Mouse (Mus musculus): ENCODE data around the gene Gpr18. TPM values are rescaled to one million over a fixed set of nuclear protein-coding genes. Genes with fewer than 3 reads are reported as not detected.

Gpr18 gene
- polyA plus RNA-seq, 1 experiment, result 6.5 TPM

DNA sequence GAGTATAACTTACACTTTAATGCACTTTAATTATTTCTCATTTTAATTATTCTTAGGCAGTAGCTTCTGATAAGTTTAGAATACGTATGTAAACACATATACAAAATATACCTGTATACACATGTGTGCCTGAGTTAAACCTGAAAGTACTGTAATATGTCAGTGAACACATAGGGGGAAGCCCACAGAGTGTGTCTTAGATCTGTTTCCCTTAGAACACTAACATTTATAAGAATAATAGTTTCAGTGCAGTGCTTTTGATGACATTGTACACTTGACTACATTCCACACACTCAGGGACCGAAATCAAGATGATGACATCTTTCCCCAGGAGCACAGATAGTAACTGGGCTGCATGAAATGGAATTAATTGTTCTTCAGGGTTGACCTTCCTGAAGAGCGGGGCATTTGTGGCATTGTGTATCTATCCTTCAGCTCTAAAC is 44.0 kb upstream of the Gpr18 start:
- Histone ChIP-seq H3K4me3 (ENCODE audit: insufficient read depth, low read length) (no peak overlapping the region), H3K27ac (ENCODE audit: insufficient read depth, low read depth, low read length) (peak overlapping the region; percentile 65), H3K4me1 (ENCODE audit: control insufficient read depth, insufficient read depth, low read length) (peaks cover 58% of the 10 kb centered on the region)
- TF ChIP-seq CTCF (IDR thresholded peaks at IDR 0.05; ENCODE audit: low read depth, low read length) (no peak), POLR2A (IDR thresholded peaks at IDR 0.05; ENCODE audit: borderline replicate concordance, low read depth, low read length) (no peak)

GRCm38 (mm10) chr14:121958751-121959537 is 43.4 kb upstream of the Gpr18 start:
- Histone ChIP-seq H3K27ac (ENCODE audit: insufficient read depth, low read depth, low read length) (peak overlapping the region; percentile 65), H3K4me3 (ENCODE audit: insufficient read depth, low read length) (no peak overlapping the region), H3K4me1 (ENCODE audit: control insufficient read depth, insufficient read depth, low read length) (peaks cover 58% of the 10 kb centered on the region)
- TF ChIP-seq POLR2A (IDR thresholded peaks at IDR 0.05; ENCODE audit: borderline replicate concordance, low read depth, low read length), result no peak
- TF ChIP-seq CTCF (IDR thresholded peaks at IDR 0.05; ENCODE audit: low read depth, low read length), result no peak

DNA sequence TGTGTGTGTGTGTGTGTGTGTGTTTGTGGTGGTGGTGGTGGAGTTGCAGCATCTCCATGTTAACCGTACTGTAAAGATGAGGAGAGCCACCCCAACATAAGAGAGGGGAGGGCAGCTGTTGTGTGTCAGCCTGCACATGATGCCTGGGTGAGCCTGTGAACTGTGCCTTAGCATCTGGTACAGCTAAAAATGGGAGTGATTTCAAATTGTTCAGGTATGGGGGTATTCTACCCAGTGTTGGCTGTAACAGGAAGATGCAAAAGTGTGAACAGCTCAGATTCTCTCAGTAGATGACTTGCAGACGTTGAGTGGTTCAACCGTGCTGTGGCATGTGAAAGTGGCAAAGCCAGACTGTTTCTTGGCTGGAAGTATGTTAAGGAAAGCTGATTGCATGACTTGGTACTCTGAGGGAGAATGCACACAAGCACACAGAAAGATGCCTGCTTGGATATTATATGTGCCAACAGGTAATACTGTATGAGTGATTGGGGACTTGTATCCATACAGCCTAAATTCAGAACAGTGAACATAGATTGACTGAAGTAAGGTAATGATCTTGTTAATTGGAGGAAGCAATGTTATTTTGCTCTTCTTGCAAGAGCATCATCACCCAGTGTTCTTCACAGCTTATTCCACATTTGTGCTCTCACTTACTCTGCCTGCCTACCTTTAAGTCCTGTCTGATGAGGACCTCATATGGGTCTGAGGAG is 42.6 kb upstream of the Gpr18 start:
- Histone ChIP-seq H3K4me1 (ENCODE audit: control insufficient read depth, insufficient read depth, low read length) (peaks cover 58% of the 10 kb centered on the region), H3K27ac (ENCODE audit: insufficient read depth, low read depth, low read length) (peak overlapping the region; percentile 65)

GRCm38 (mm10) chr14:121957176-121957871 is 41.7 kb upstream of the Gpr18 start:
- no peak for TF ChIP-seq POLR2A (IDR thresholded peaks at IDR 0.05; ENCODE audit: borderline replicate concordance, low read depth, low read length)
- TF ChIP-seq CTCF (IDR thresholded peaks at IDR 0.05; ENCODE audit: low read depth, low read length), result no peak
- no peak overlapping the region for H3K27ac ChIP-seq (ENCODE audit: insufficient read depth, low read depth, low read length)
- no peak overlapping the region for H3K4me3 ChIP-seq (ENCODE audit: insufficient read depth, low read length)
- peaks cover 56% of the 10 kb centered on the region for H3K4me1 ChIP-seq (ENCODE audit: control insufficient read depth, insufficient read depth, low read length)

More for the DNA sequence above, 42.6 kb upstream of the Gpr18 start:
- no peak overlapping the region for H3K4me3 ChIP-seq (ENCODE audit: insufficient read depth, low read length)
- TF ChIP-seq CTCF (IDR thresholded peaks at IDR 0.05; ENCODE audit: low read depth, low read length) (no peak), POLR2A (IDR thresholded peaks at IDR 0.05; ENCODE audit: borderline replicate concordance, low read depth, low read length) (no peak)

DNA sequence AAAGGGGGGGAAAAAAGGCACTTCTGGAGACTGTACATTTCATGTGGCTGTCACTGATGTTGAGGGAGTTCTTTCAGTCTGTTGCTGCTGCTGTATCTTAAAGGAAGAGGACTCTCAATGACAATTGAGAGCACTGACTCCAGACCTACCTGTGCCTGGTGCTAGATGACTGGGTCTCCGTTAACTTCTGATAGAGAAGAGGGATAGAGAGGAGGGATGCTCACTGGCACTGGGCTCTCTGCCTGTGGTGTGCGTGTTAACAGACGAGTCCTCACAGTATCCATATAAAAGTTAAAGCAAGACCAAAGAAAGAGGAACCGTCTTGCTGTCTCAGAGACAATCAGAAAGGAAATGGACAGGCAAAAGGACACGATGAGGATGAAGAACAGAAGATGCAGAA is 40.7 kb upstream of the Gpr18 start:
- Histone ChIP-seq H3K4me1 (ENCODE audit: control insufficient read depth, insufficient read depth, low read length) (peaks cover 52% of the 10 kb centered on the region), H3K27ac (ENCODE audit: insufficient read depth, low read depth, low read length) (peak overlapping the region; percentile 23), H3K4me3 (ENCODE audit: insufficient read depth, low read length) (no peak overlapping the region)
- TF ChIP-seq POLR2A (IDR thresholded peaks at IDR 0.05; ENCODE audit: borderline replicate concordance, low read depth, low read length) (no peak), CTCF (IDR thresholded peaks at IDR 0.05; ENCODE audit: low read depth, low read length) (no peak)

DNA sequence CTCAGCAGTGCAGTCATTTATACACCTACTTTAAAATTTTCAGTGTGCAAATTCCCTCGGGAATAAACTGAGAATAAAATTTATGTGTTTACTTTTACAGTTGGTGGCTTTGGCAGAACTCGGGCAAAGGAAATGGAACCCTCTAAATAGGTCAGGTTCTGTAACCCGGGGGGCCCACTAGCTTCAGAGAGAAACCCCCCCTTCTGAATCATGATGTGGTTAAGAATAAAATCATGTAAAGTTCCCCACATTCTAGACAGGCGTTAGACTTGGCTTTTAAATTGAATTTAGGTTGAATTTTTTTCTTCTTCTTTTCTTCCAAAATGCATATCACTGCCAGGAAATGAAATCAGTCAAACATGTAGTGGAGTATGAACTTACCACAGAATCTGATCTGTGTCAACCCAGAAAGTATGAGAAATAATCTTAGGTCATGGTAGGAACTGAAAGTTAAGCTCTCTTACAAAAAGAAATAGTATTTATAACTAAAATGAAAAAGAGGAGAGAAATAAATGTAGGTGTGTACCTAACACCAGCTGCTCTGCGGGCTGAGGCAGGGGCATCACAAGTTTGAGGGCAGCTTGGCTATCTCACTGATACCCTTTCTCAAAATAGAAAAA is 39.7 kb upstream of the Gpr18 start:
- Histone ChIP-seq H3K4me3 (ENCODE audit: insufficient read depth, low read length) (no peak overlapping the region), H3K27ac (ENCODE audit: insufficient read depth, low read depth, low read length) (peak overlapping the region; percentile 24; the same call in 1 of the 2 replicates), H3K4me1 (ENCODE audit: control insufficient read depth, insufficient read depth, low read length) (peaks cover 44% of the 10 kb centered on the region)
- no peak for TF ChIP-seq CTCF (IDR thresholded peaks at IDR 0.05; ENCODE audit: low read depth, low read length)
- no peak for TF ChIP-seq POLR2A (IDR thresholded peaks at IDR 0.05; ENCODE audit: borderline replicate concordance, low read depth, low read length)

- no peak overlapping the region for H3K27ac ChIP-seq (ENCODE audit: insufficient read depth, low read depth, low read length)
- TF ChIP-seq POLR2A (IDR thresholded peaks at IDR 0.05; ENCODE audit: borderline replicate concordance, low read depth, low read length), result no peak
- TF ChIP-seq CTCF (IDR thresholded peaks at IDR 0.05; ENCODE audit: low read depth, low read length), result no peak
Measured at GRCm38 (mm10) chr14:121954608-121955007, 39.0 kb upstream of the Gpr18 start.

DNA sequence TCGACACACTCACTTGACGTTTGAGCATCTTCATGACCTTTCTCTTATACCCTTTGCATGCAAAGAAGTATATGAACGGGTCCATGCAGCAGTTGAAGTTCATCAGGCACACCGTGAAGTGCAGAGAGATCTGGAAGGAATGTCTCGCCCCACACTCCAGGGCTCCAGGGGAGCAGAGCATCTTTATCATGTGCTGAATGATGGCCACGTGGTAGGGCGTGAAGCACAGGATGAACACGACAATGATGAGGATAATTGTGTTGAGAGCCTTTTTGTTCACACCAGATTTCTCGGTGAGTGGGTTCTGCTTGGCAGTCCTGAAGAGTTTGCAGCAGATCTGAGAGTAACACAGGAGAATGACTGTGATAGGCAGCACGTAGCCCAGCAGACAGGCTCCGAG is 38.5 kb upstream of the Gpr18 start:
- Histone ChIP-seq H3K4me3 (ENCODE audit: insufficient read depth, low read length) (no peak overlapping the region), H3K27ac (ENCODE audit: insufficient read depth, low read depth, low read length) (no peak overlapping the region), H3K4me1 (ENCODE audit: control insufficient read depth, insufficient read depth, low read length) (peaks cover 46% of the 10 kb centered on the region)
- TF ChIP-seq POLR2A (IDR thresholded peaks at IDR 0.05; ENCODE audit: borderline replicate concordance, low read depth, low read length) (no peak), CTCF (IDR thresholded peaks at IDR 0.05; ENCODE audit: low read depth, low read length) (no peak)

More at GRCm38 (mm10) chr14:121954608-121955007, 39.0 kb upstream of the Gpr18 start:
- Histone ChIP-seq H3K4me1 (ENCODE audit: control insufficient read depth, insufficient read depth, low read length) (peaks cover 44% of the 10 kb centered on the region), H3K4me3 (ENCODE audit: insufficient read depth, low read length) (no peak overlapping the region)

DNA sequence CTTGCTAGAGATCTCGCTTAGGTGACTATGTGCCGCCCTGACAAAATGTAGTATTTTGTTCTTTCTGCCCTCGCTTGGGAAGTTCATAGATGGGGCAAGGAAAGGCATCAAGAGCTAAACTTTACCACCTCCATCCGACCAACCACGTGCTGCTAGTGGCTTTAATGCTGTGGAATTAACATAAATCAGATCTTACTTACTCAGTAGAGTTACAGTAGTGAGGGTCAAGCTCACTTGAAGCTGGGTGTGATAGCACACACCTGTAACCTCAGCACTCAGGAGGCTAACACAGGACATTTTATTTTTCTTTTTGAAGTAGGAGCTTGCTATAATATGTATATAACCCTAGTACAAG is 36.4 kb upstream of the Gpr18 start:
- TF ChIP-seq POLR2A (IDR thresholded peaks at IDR 0.05; ENCODE audit: borderline replicate concordance, low read depth, low read length), result no peak
- no peak for TF ChIP-seq CTCF (IDR thresholded peaks at IDR 0.05; ENCODE audit: low read depth, low read length)
- Histone ChIP-seq H3K27ac (ENCODE audit: insufficient read depth, low read depth, low read length) (no peak overlapping the region), H3K4me3 (ENCODE audit: insufficient read depth, low read length) (no peak overlapping the region), H3K4me1 (ENCODE audit: control insufficient read depth, insufficient read depth, low read length) (peaks cover 31% of the 10 kb centered on the region)
